In genomic region chr1:63920181-63920933, GRCm38 (mm10) we compare ENCODE assay signal across 25 mouse cellular contexts.
DNase-seq lines count a peak whose midpoint lies in the region; ATAC-seq and TF ChIP-seq lines count a peak whose summit lies in the region.
"Had no signal": no experiment of that assay in that cellular context is flagged by ENCODE, and none has a peak within 500 bp of the region (broad histone marks: within the 10 kb centered on the region; RNA-seq: fewer than 3 reads in every experiment).

No protein-coding gene starts in this region.

- no peaks in the 10 kb centered on the region for H3K27me3 ChIP-seq in midbrain, embryonic 11.5 days (ENCODE audit: control insufficient read depth, insufficient read depth, low read length)
- H3K27me3 ChIP-seq in midbrain, postnatal 0 days (ENCODE audit: insufficient read depth, low read length) = no peaks in the 10 kb centered on the region
- H3K27me3 ChIP-seq: forebrain, embryonic 13.5 days had no signal

- WGBS in midbrain, embryonic 11.5 days = 69% methylated on average over 8 of the region's 8 CpGs
- 77% methylated on average over 8 of the region's 8 CpGs for WGBS in midbrain, postnatal 0 days

- H3K36me3 ChIP-seq in midbrain, embryonic 11.5 days (ENCODE audit: control insufficient read depth, insufficient read depth, low read length) = no peaks in the 10 kb centered on the region
- H3K36me3 ChIP-seq in midbrain, postnatal 0 days (ENCODE audit: insufficient read depth, low read length) = no peaks in the 10 kb centered on the region
- H3K36me3 ChIP-seq: forebrain, embryonic 10.5 days; heart, embryonic 10.5 days; heart, embryonic 13.5 days had no signal

- H3K9ac ChIP-seq in midbrain, embryonic 11.5 days (ENCODE audit: low read length) = no peak overlapping the region
- no peak overlapping the region for H3K9ac ChIP-seq in midbrain, postnatal 0 days (replicated peaks; ENCODE audit: low read length, poor library complexity, severe bottlenecking)
- H3K9ac ChIP-seq: forebrain, embryonic 13.5 days; heart, embryonic 13.5 days; hindbrain, embryonic 14.5 days had no signal

- H3K4me1 ChIP-seq in midbrain, embryonic 11.5 days (ENCODE audit: control insufficient read depth, insufficient read depth, low read length) = no peaks in the 10 kb centered on the region
- no peaks in the 10 kb centered on the region for H3K4me1 ChIP-seq in midbrain, postnatal 0 days (ENCODE audit: insufficient read depth, low read length)
- H3K4me1 ChIP-seq: forebrain, embryonic 13.5 days; heart, embryonic 13.5 days had no signal

- no peak overlapping the region for H3K4me2 ChIP-seq in midbrain, embryonic 11.5 days
- no peak overlapping the region for H3K4me2 ChIP-seq in midbrain, postnatal 0 days (ENCODE audit: low read depth, low read length, poor library complexity, severe bottlenecking)
- H3K4me2 ChIP-seq: forebrain, embryonic 13.5 days; heart, embryonic 13.5 days; hindbrain, embryonic 14.5 days had no signal

- no peaks in the 10 kb centered on the region for H3K9me3 ChIP-seq in midbrain, embryonic 11.5 days (ENCODE audit: control insufficient read depth, low read length)
- H3K9me3 ChIP-seq in midbrain, postnatal 0 days (ENCODE audit: low read length) = no peaks in the 10 kb centered on the region
- H3K9me3 ChIP-seq: forebrain, embryonic 10.5 days; forebrain, embryonic 13.5 days; heart, embryonic 10.5 days; heart, embryonic 13.5 days had no signal

- no peak for TF ChIP-seq CTCF in midbrain, postnatal 0 days (IDR thresholded peaks at IDR 0.05)

- H3K4me3 ChIP-seq in midbrain, embryonic 11.5 days (ENCODE audit: low read depth, low read length) = no peak overlapping the region
- no peak overlapping the region for H3K4me3 ChIP-seq in midbrain, postnatal 0 days (ENCODE audit: low read depth, low read length)
- H3K4me3 ChIP-seq: forebrain, embryonic 10.5 days; forebrain, embryonic 13.5 days; gastrocnemius, adult 2 months; heart, embryonic 10.5 days; heart, embryonic 13.5 days had no signal

- H3K27ac ChIP-seq in midbrain, embryonic 11.5 days (ENCODE audit: low read depth, low read length) = no peak overlapping the region
- no peak overlapping the region for H3K27ac ChIP-seq in midbrain, postnatal 0 days (ENCODE audit: low read depth, low read length)
- H3K27ac ChIP-seq: forebrain, embryonic 10.5 days; forebrain, embryonic 13.5 days; gastrocnemius, adult 2 months; heart, embryonic 10.5 days; heart, embryonic 13.5 days; hindbrain, embryonic 14.5 days; hindbrain, postnatal 0 days had no signal

- no peak for ATAC-seq in midbrain, embryonic 11.5 days (ENCODE audit: low FRiP score)
- ATAC-seq in midbrain, postnatal 0 days (ENCODE audit: low FRiP score) = no peak
- ATAC-seq: activated CD4-positive, CD25-positive, alpha-beta regulatory T cell, adult 4 months; forebrain, embryonic 13.5 days; forebrain, embryonic 16.5 days; hindbrain, postnatal 0 days; inflammation-experienced regulatory T-cells, adult 6 months had no signal

- peak; percentile 64 for DNase-seq in heart, adult 11 months
- DNase-seq in heart, adult 8-10 months (ENCODE audit: low spot score) = no peak
- DNase-seq in midbrain, embryonic 11.5 days (ENCODE audit: low spot score, missing footprints) = peak; percentile 76
- DNase-seq in midbrain, postnatal 0 days (ENCODE audit: low spot score) = no peak
- DNase-seq in yolk sac, embryonic 10.5 days (ENCODE audit: low spot score) = peak; percentile 41
- DNase-seq in ovary, adult 18-20 months (ENCODE audit: low spot score) = no peak
- DNase-seq: adrenal gland, adult 8-10 months; adrenal gland, postnatal 36 days; cerebellum, adult 18-20 months; cerebellum, adult 9-10 months; cerebellum, postnatal 14 days; gastrocnemius, adult 2 months; gastrocnemius, postnatal 14 days; heart, adult 18-20 months; heart, postnatal 14 days; heart, postnatal 4 days had no signal

Comparison
In these comparisons a context has a peak if more than half of its experiments do, and no peak if none do; other contexts are left out.
1. DNase-seq: peak in heart, adult 11 months (single experiment), midbrain, embryonic 11.5 days (single experiment) and yolk sac, embryonic 10.5 days (single experiment); none in heart, adult 8-10 months (single experiment), midbrain, postnatal 0 days (single experiment) and ovary, adult 18-20 months (single experiment).